Mouse (Mus musculus): ENCODE measurements around the gene Cnn3. TPM values are rescaled to one million over a fixed set of nuclear protein-coding genes. Genes with fewer than 3 reads are reported as not detected.

Cnn3 gene
- total and polyA plus RNA-seq, 3 experiments, result 37.8 to 45.4 (median 40.2) TPM

- Histone ChIP-seq H3K9ac (ENCODE audit: low read depth, low read length) (no peak overlapping the region), H3K27ac (no peak overlapping the region), H3K4me1 (ENCODE audit: control insufficient read depth, insufficient read depth, low read length) (peaks cover 16% of the 10 kb centered on the region), H3K36me3 (ENCODE audit: control insufficient read depth, insufficient read depth, low read length) (peaks cover 7% of the 10 kb centered on the region; the same call in 1 of the 2 replicates), H3K27me3 (ENCODE audit: control insufficient read depth, insufficient read depth, low read length) (no peaks in the 10 kb centered on the region), H3K4me3 (no peak overlapping the region), H3K79me2 (replicated peaks; ENCODE audit: control insufficient read depth, insufficient read depth, low read length) (peaks cover 4% of the 10 kb centered on the region)
- DNase-seq, result no peak
- intact Hi-C loops (cut with DNase I), result no loop called here
- no peak for TF ChIP-seq EP300 (IDR thresholded peaks at IDR 0.05; ENCODE audit: insufficient read depth, low read depth, low read length)
- TF ChIP-seq POLR2A (IDR thresholded peaks at IDR 0.05; ENCODE audit: insufficient read depth, low read depth, low read length), result no peak
- no peak for TF ChIP-seq CTCF (IDR thresholded peaks at IDR 0.05)
- 31% methylated on average over 8 of the region's 8 CpGs for WGBS
Observed at GRCm38 (mm10) chr3:121446454-121446853, 20.2 kb downstream of the Cnn3 start.

GRCm38 (mm10) chr3:121448029-121448468 is 21.8 kb downstream of the Cnn3 start:
- Histone ChIP-seq H3K9ac (ENCODE audit: low read depth, low read length) (no peak overlapping the region), H3K4me3 (no peak overlapping the region), H3K27me3 (ENCODE audit: control insufficient read depth, insufficient read depth, low read length) (no peaks in the 10 kb centered on the region), H3K36me3 (ENCODE audit: control insufficient read depth, insufficient read depth, low read length) (peaks cover 2% of the 10 kb centered on the region; the same call in 1 of the 2 replicates), H3K4me1 (ENCODE audit: control insufficient read depth, insufficient read depth, low read length) (peaks cover 11% of the 10 kb centered on the region), H3K79me2 (replicated peaks; ENCODE audit: control insufficient read depth, insufficient read depth, low read length) (peaks cover 4% of the 10 kb centered on the region; the same call in 1 of the 2 replicates), H3K27ac (no peak overlapping the region)
- TF ChIP-seq EP300 (IDR thresholded peaks at IDR 0.05; ENCODE audit: insufficient read depth, low read depth, low read length), result no peak
- no peak for TF ChIP-seq POLR2A (IDR thresholded peaks at IDR 0.05; ENCODE audit: insufficient read depth, low read depth, low read length)
- no peak for TF ChIP-seq CTCF (IDR thresholded peaks at IDR 0.05)
- intact Hi-C loops (cut with DNase I), result no loop called here
- 59% methylated on average over 11 of the region's 11 CpGs for WGBS
- DNase-seq, result no peak

- Histone ChIP-seq H3K79me2 (replicated peaks; ENCODE audit: control insufficient read depth, insufficient read depth, low read length) (peaks cover 4% of the 10 kb centered on the region; the same call in 1 of the 2 replicates), H3K4me3 (no peak overlapping the region), H3K9ac (ENCODE audit: low read depth, low read length) (no peak overlapping the region), H3K4me1 (ENCODE audit: control insufficient read depth, insufficient read depth, low read length) (peaks cover 10% of the 10 kb centered on the region), H3K27me3 (ENCODE audit: control insufficient read depth, insufficient read depth, low read length) (no peaks in the 10 kb centered on the region), H3K27ac (no peak overlapping the region), H3K36me3 (ENCODE audit: control insufficient read depth, insufficient read depth, low read length) (no peaks in the 10 kb centered on the region; the same call in 1 of the 2 replicates)
- intact Hi-C loops (cut with DNase I), result no loop called here
- TF ChIP-seq CTCF (IDR thresholded peaks at IDR 0.05), result no peak
- TF ChIP-seq EP300 (IDR thresholded peaks at IDR 0.05; ENCODE audit: insufficient read depth, low read depth, low read length), result no peak
- 81% methylated on average over 8 of the region's 8 CpGs for WGBS
- DNase-seq, result no peak
Observed at GRCm38 (mm10) chr3:121448606-121449005, 22.3 kb downstream of the Cnn3 start.

GRCm38 (mm10) chr3:121449527-121449926 is 23.2 kb downstream of the Cnn3 start:
- no peak overlapping the region for H3K9ac ChIP-seq (ENCODE audit: low read depth, low read length)
- 85% methylated on average over 8 of the region's 8 CpGs for WGBS
- H3K4me3 ChIP-seq, result no peak overlapping the region
- H3K27ac ChIP-seq, result no peak overlapping the region
- intact Hi-C loops (cut with DNase I), result no loop called here
- peaks cover 4% of the 10 kb centered on the region; the same call in 1 of the 2 replicates for H3K79me2 ChIP-seq (replicated peaks; ENCODE audit: control insufficient read depth, insufficient read depth, low read length)
- peaks cover 9% of the 10 kb centered on the region for H3K4me1 ChIP-seq (ENCODE audit: control insufficient read depth, insufficient read depth, low read length)
- DNase-seq, result peak in 1 of 2 experiments; percentile 38
- H3K27me3 ChIP-seq (ENCODE audit: control insufficient read depth, insufficient read depth, low read length), result no peaks in the 10 kb centered on the region
- TF ChIP-seq CTCF (IDR thresholded peaks at IDR 0.05), result no peak
- TF ChIP-seq POLR2A (IDR thresholded peaks at IDR 0.05; ENCODE audit: insufficient read depth, low read depth, low read length), result no peak
- no peak for TF ChIP-seq EP300 (IDR thresholded peaks at IDR 0.05; ENCODE audit: insufficient read depth, low read depth, low read length)
- no peaks in the 10 kb centered on the region; the same call in 1 of the 2 replicates for H3K36me3 ChIP-seq (ENCODE audit: control insufficient read depth, insufficient read depth, low read length)

DNA sequence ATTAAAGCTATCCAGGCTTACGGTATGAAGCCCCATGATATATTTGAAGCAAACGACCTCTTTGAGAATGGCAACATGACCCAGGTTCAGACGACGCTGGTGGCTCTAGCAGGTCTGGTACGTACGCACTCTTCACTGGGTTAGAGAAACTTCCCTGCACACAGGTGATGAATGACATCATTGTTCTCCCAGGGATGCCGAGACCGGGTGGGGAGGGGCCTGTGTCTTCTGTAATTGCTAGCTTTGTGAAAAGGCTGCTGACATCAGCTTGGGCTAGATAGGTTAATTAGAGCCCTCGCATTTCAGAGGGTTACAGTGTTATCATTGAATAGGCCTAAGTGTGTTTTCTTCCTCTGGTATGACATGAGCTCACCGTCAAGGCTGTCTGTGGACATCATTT is 25.1 kb downstream of the Cnn3 start:
- 73% methylated on average over 10 of the region's 10 CpGs for WGBS
- no peak for DNase-seq
- no peak overlapping the region for H3K27ac ChIP-seq
- TF ChIP-seq CTCF (IDR thresholded peaks at IDR 0.05), result no peak
- no peak for TF ChIP-seq POLR2A (IDR thresholded peaks at IDR 0.05; ENCODE audit: insufficient read depth, low read depth, low read length)
- TF ChIP-seq EP300 (IDR thresholded peaks at IDR 0.05; ENCODE audit: insufficient read depth, low read depth, low read length), result no peak
- no peak overlapping the region for H3K4me3 ChIP-seq
- peaks cover 6% of the 10 kb centered on the region for H3K4me1 ChIP-seq (ENCODE audit: control insufficient read depth, insufficient read depth, low read length)
- intact Hi-C loops (cut with DNase I), result no loop called here
- H3K36me3 ChIP-seq (ENCODE audit: control insufficient read depth, insufficient read depth, low read length), result no peaks in the 10 kb centered on the region; the same call in 1 of the 2 replicates
- no peaks in the 10 kb centered on the region for H3K27me3 ChIP-seq (ENCODE audit: control insufficient read depth, insufficient read depth, low read length)
- H3K9ac ChIP-seq (ENCODE audit: low read depth, low read length), result no peak overlapping the region
- peaks cover 4% of the 10 kb centered on the region; the same call in 1 of the 2 replicates for H3K79me2 ChIP-seq (replicated peaks; ENCODE audit: control insufficient read depth, insufficient read depth, low read length)

- Histone ChIP-seq H3K79me2 (replicated peaks; ENCODE audit: control insufficient read depth, insufficient read depth, low read length) (no peaks in the 10 kb centered on the region), H3K36me3 (ENCODE audit: control insufficient read depth, insufficient read depth, low read length) (peaks cover 2% of the 10 kb centered on the region), H3K27ac (no peak overlapping the region), H3K27me3 (ENCODE audit: control insufficient read depth, insufficient read depth, low read length) (no peaks in the 10 kb centered on the region), H3K4me3 (no peak overlapping the region), H3K4me1 (ENCODE audit: control insufficient read depth, insufficient read depth, low read length) (no peaks in the 10 kb centered on the region), H3K9ac (ENCODE audit: low read depth, low read length) (no peak overlapping the region)
- DNase-seq, result no peak
- 54% methylated on average over 14 of the region's 14 CpGs for WGBS
- TF ChIP-seq POLR2A (IDR thresholded peaks at IDR 0.05; ENCODE audit: insufficient read depth, low read depth, low read length) (no peak), CTCF (IDR thresholded peaks at IDR 0.05) (no peak), EP300 (IDR thresholded peaks at IDR 0.05; ENCODE audit: insufficient read depth, low read depth, low read length) (no peak)
- intact Hi-C loops (cut with DNase I), result no loop called here
Observed at GRCm38 (mm10) chr3:121458545-121459492, 32.5 kb downstream of the Cnn3 start.
